Mouse (Mus musculus) frontal cortex, postnatal 25 days (tissue): ENCODE measurements around the gene Pcp4.
"Not testable (repeated sequence)": the region's sequence is repeated elsewhere in the genome, so short reads cannot be mapped to it uniquely, and the experiment has no call there.

Source experiments
- DNase-seq, 2 experiments: peaks; one replicate each; pipeline ENCODE4 v3.0.0; 2022; ENCODE audit warnings: low spot score in 2 of 2

Gene Pcp4

GRCm38 (mm10) chr16:96467445-96467844 is at the start of gene Pcp4:
TSS of gene Pcp4 (plus strand) at chr16:96467606.
- peak; percentile 91 to 93 for DNase-seq

GRCm38 (mm10) chr16:96425044-96425443 is 42.4 kb upstream of the Pcp4 start:
- no peak for DNase-seq

- DNase-seq, result no peak
These were observed 40.7 kb upstream of the Pcp4 start for GRCm38 (mm10) chr16:96426671-96427070.

- DNase-seq, result no peak
These were observed 38.4 kb upstream of the Pcp4 start for GRCm38 (mm10) chr16:96429046-96429445.

- no peak for DNase-seq
These were observed 34.1 kb upstream of the Pcp4 start for GRCm38 (mm10) chr16:96433266-96433665.

- no peak for DNase-seq
These were observed 33.2 kb upstream of the Pcp4 start for GRCm38 (mm10) chr16:96434024-96434785.

- DNase-seq, result no peak
These were observed 28.5 kb upstream of the Pcp4 start for GRCm38 (mm10) chr16:96438946-96439345.

GRCm38 (mm10) chr16:96439682-96440081 is 27.7 kb upstream of the Pcp4 start:
- DNase-seq, result no peak

- DNase-seq, result no peak
These were observed 26.5 kb upstream of the Pcp4 start for GRCm38 (mm10) chr16:96440871-96441270.

- no peak for DNase-seq
These were observed 25.6 kb upstream of the Pcp4 start for GRCm38 (mm10) chr16:96441826-96442225.

- no peak for DNase-seq
These were observed 23.9 kb upstream of the Pcp4 start, which contains the start of gene Itgb2l for GRCm38 (mm10) chr16:96443468-96443867. TSS of gene Itgb2l (minus strand) at chr16:96443619.

- not testable (repeated sequence) for DNase-seq
These were observed 16.5 kb upstream of the Pcp4 start for GRCm38 (mm10) chr16:96450871-96451270.

GRCm38 (mm10) chr16:96454086-96454485 is 13.3 kb upstream of the Pcp4 start:
- no peak for DNase-seq

- DNase-seq, result no peak
These were observed 9.8 kb upstream of the Pcp4 start for GRCm38 (mm10) chr16:96457612-96458011.

- no peak for DNase-seq
These were observed 8.1 kb upstream of the Pcp4 start for GRCm38 (mm10) chr16:96459356-96459755.

GRCm38 (mm10) chr16:96460788-96461187 is 6.6 kb upstream of the Pcp4 start:
- DNase-seq, result no peak

GRCm38 (mm10) chr16:96468011-96468410 is 605 bp downstream of the Pcp4 start:
- DNase-seq, result no peak

GRCm38 (mm10) chr16:96468698-96469097 is 1.3 kb downstream of the Pcp4 start:
- peak in 1 of 2 experiments; percentile 47 for DNase-seq

- no peak for DNase-seq
These were observed 2.2 kb downstream of the Pcp4 start for GRCm38 (mm10) chr16:96469640-96470039.

GRCm38 (mm10) chr16:96472361-96472760 is 5.0 kb downstream of the Pcp4 start:
- DNase-seq, result no peak

- DNase-seq, result no peak
These were observed 5.4 kb downstream of the Pcp4 start for GRCm38 (mm10) chr16:96472816-96473215.

GRCm38 (mm10) chr16:96474185-96474584 is 6.8 kb downstream of the Pcp4 start:
- no peak for DNase-seq

- no peak for DNase-seq
These were observed 14.4 kb downstream of the Pcp4 start for GRCm38 (mm10) chr16:96481791-96482190.
